Mouse (Mus musculus): ENCODE measurements at regions not wholly inside any gene's neighbourhood (a gene's known extent, or its start where the extent isn't known, plus 50 kb on each side); places are given as distances from the start of the nearest gene placed in this dataset.

GRCm38 (mm10) chrX:63466350-63466749, 685.6 kb downstream of the Gm6760 start:
- in situ Hi-C loops (cut with MboI, MseI) = loop anchor here (10.0 kb wide), 1 partner anchor 1832 kb away; no protein-coding TSS in a partner anchor

Measured in T-helper 2 cell (primary cell).